Mouse (Mus musculus): Measurements from ENCODE around the gene Tspan13.

Gene Tspan13

DNA sequence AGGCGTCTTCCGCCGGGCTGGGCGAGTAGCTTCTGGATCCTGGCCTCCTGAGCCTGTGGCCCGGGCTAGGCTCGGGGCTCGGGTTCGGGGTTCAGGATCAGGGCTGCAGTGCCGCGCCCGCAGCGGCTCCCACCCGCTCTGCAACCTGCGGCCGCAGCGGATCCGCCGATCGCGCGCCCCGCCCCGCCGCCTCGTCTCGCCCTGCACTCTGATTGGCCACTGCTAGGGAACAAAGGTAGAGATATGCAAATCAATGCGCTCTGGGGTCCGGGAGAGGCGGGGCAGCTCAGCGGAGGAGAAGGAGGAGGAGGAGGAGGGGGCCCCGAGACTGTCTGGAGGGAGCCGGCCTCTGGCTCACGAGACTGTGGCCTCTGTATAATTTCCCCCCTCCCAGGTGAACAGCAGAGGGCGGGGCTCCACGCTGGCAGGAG lies at the start of gene Tspan13:
Gene Tspan13, minus strand, starts transcription at position 153 of the 431 bp plus-strand sequence.
- H3K9me3 ChIP-seq (ENCODE audit: low read length), result no peaks in the 10 kb centered on the region
- TF ChIP-seq CTCF (conservative IDR thresholded peaks at IDR 0.05; ENCODE audit: low read length) (no peak), NANOG (IDR thresholded peaks at IDR 0.05; ENCODE audit: borderline replicate concordance, low read length) (no peak), POU5F1 (IDR thresholded peaks at IDR 0.05; ENCODE audit: borderline replicate concordance, low read length) (no peak)

DNA sequence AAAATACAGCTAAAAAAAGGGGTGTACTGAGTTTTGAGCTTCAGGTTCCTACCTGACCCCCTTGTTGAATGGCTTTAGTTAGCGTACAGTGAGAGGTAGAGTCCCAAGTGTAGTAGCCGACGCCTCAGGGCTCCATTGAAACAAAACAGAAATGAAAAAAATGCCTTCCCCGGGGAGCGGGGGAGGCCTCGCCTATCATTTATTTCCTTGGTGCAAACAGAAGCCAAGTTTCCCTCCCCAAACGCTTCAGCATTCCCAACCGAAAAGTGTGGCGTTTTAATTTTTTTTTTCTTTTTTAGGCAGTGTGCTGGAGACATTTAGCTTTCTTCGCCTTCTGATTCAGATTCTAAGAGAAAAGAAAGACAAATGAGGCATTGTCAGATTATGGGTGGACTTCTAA lies 49.7 kb upstream of the Tspan13 start:
- Histone ChIP-seq H3K36me3 (ENCODE audit: insufficient read depth, low read length) (peaks cover 59% of the 10 kb centered on the region), H3K4me3 (replicated peaks; ENCODE audit: low read length) (no peak overlapping the region), H3K27me3 (ENCODE audit: insufficient read depth, low read length) (no peaks in the 10 kb centered on the region), H3K4me1 (replicated peaks; ENCODE audit: low read depth, low read length) (no peaks in the 10 kb centered on the region), H3K9me3 (ENCODE audit: low read length) (peaks cover under 1% of the 10 kb centered on the region; the same call in 1 of the 2 replicates)
- TF ChIP-seq NANOG (IDR thresholded peaks at IDR 0.05; ENCODE audit: borderline replicate concordance, low read length) (no peak), CTCF (conservative IDR thresholded peaks at IDR 0.05; ENCODE audit: low read length) (no peak), POU5F1 (IDR thresholded peaks at IDR 0.05; ENCODE audit: borderline replicate concordance, low read length) (no peak)

More for the DNA sequence above, at the start of gene Tspan13:
- no peaks in the 10 kb centered on the region for H3K36me3 ChIP-seq (ENCODE audit: insufficient read depth, low read length)
- no peaks in the 10 kb centered on the region for H3K27me3 ChIP-seq (ENCODE audit: insufficient read depth, low read length)
- H3K4me3 ChIP-seq (replicated peaks; ENCODE audit: low read length), result peak within 1 kb of the TSS; percentile 99
- peaks cover 35% of the 10 kb centered on the region for H3K4me1 ChIP-seq (replicated peaks; ENCODE audit: low read depth, low read length)

DNA sequence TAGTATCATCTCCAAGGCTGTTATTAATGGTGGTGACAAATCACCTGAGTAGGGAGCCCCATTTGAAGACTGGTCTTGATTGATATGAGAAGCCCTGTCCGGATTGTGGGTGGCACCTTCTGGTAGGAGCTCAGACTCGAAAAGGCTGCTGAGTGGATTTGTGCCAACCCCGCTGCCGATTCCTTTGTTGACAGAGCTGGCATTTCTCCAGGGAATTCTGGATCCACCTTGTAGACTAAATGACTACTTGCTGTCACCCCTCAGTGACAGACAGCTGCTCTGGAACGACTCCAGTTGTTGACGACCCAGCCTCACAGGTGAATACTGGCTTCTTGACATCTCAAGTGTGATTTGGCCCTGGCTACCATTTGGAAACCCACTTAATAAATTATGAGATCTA lies 46.9 kb upstream of the Tspan13 start:
- H3K4me3 ChIP-seq (replicated peaks; ENCODE audit: low read length), result no peak overlapping the region
- H3K9me3 ChIP-seq (ENCODE audit: low read length), result peaks cover 4% of the 10 kb centered on the region; the same call in 1 of the 2 replicates
- H3K4me1 ChIP-seq (replicated peaks; ENCODE audit: low read depth, low read length), result no peaks in the 10 kb centered on the region
- TF ChIP-seq CTCF (conservative IDR thresholded peaks at IDR 0.05; ENCODE audit: low read length) (no peak), POU5F1 (IDR thresholded peaks at IDR 0.05; ENCODE audit: borderline replicate concordance, low read length) (no peak), NANOG (IDR thresholded peaks at IDR 0.05; ENCODE audit: borderline replicate concordance, low read length) (no peak)
- H3K27me3 ChIP-seq (ENCODE audit: insufficient read depth, low read length), result no peaks in the 10 kb centered on the region
- H3K36me3 ChIP-seq (ENCODE audit: insufficient read depth, low read length), result peaks cover 33% of the 10 kb centered on the region

DNA sequence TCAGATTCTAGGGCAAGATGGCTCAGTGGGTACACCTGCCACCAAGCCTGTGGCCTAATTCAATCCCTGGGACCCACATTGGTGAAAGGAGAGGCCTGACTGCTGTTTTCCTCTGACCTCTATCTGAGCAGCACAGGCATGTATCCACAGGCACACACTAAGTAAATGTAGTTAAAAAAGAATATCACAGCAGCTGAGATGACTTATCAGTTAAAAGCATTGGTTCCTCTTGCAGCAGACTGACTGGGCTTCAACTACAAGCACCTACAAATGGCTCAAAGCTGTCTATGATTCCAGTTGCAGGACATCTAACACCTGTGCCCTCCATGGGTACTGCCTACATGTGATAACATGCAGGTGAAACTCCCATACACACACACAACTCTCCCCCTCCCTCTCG lies 46.5 kb upstream of the Tspan13 start:
- Histone ChIP-seq H3K4me3 (replicated peaks; ENCODE audit: low read length) (no peak overlapping the region), H3K36me3 (ENCODE audit: insufficient read depth, low read length) (peaks cover 29% of the 10 kb centered on the region), H3K4me1 (replicated peaks; ENCODE audit: low read depth, low read length) (no peaks in the 10 kb centered on the region), H3K9me3 (ENCODE audit: low read length) (peaks cover 4% of the 10 kb centered on the region; the same call in 1 of the 2 replicates), H3K27me3 (ENCODE audit: insufficient read depth, low read length) (no peaks in the 10 kb centered on the region)
- TF ChIP-seq NANOG (IDR thresholded peaks at IDR 0.05; ENCODE audit: borderline replicate concordance, low read length) (no peak), POU5F1 (IDR thresholded peaks at IDR 0.05; ENCODE audit: borderline replicate concordance, low read length) (no peak), CTCF (conservative IDR thresholded peaks at IDR 0.05; ENCODE audit: low read length) (no peak)

DNA sequence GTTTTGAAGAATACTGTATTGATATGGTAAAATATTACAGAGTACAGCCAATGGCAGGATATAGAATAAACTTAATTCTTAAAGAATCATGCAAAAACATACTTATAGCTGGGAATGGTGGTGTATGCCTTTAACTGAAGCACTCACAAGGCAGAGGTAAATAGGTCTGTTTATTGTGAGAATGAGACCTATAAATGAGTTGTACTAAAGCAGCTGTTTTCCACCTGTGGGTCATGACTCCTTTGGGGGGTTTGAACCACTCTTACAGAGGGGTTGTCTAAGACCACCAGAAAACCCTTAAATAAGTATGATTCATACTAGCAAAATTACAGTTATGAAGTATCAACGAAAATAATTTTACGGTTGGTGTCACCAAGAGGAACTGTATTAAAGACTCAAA lies 43.1 kb upstream of the Tspan13 start:
- Histone ChIP-seq H3K27me3 (ENCODE audit: insufficient read depth, low read length) (no peaks in the 10 kb centered on the region), H3K4me3 (replicated peaks; ENCODE audit: low read length) (no peak overlapping the region), H3K4me1 (replicated peaks; ENCODE audit: low read depth, low read length) (no peaks in the 10 kb centered on the region), H3K9me3 (ENCODE audit: low read length) (peaks cover 4% of the 10 kb centered on the region; the same call in 1 of the 2 replicates), H3K36me3 (ENCODE audit: insufficient read depth, low read length) (no peaks in the 10 kb centered on the region; the same call in 1 of the 2 replicates)
- TF ChIP-seq NANOG (IDR thresholded peaks at IDR 0.05; ENCODE audit: borderline replicate concordance, low read length), result no peak
- no peak for TF ChIP-seq POU5F1 (IDR thresholded peaks at IDR 0.05; ENCODE audit: borderline replicate concordance, low read length)
- TF ChIP-seq CTCF (conservative IDR thresholded peaks at IDR 0.05; ENCODE audit: low read length), result no peak

DNA sequence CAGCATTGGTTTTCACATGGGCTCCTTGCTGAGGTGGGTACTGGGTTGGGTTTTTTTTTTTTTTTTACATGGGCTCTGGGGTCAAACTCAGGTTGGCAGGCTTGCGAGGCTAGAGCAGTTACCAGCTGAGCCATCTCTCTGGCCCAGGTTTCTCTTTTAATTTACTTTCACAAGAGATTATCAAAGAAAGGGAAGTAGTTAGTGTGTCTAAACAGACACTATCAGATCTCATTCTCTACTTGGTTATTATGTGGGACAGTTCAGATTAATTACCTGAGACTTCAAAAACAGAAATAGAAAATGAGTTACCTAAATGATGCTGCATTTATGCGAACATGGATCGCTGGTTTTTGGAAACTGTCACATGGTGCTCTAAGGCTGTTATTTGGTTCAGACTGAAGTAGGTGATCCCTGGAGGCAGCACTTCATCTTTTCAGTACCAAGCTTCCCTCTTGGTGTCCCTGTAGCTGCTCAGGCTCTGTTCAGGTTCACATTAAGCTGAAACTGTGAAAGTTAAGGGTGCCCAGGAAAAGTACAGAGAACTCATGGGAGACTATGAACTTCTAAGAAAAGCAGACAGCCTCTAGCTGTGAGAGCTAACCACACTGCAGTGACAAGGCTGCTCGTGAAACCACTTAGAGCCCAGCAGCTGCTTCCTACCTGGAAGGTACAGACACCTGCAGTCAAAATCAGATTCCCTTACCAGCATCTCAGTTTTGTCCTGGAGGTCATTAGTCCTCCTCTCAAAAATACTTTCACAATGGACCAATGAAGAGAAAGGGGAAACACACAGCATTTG lies 36.0 kb upstream of the Tspan13 start:
- TF ChIP-seq CTCF (conservative IDR thresholded peaks at IDR 0.05; ENCODE audit: low read length) (no peak), POU5F1 (IDR thresholded peaks at IDR 0.05; ENCODE audit: borderline replicate concordance, low read length) (no peak), NANOG (IDR thresholded peaks at IDR 0.05; ENCODE audit: borderline replicate concordance, low read length) (no peak)
- H3K9me3 ChIP-seq (ENCODE audit: low read length), result no peaks in the 10 kb centered on the region
- H3K36me3 ChIP-seq (ENCODE audit: insufficient read depth, low read length), result no peaks in the 10 kb centered on the region
- H3K4me1 ChIP-seq (replicated peaks; ENCODE audit: low read depth, low read length), result no peaks in the 10 kb centered on the region; the same call in 1 of the 2 replicates
- H3K4me3 ChIP-seq (replicated peaks; ENCODE audit: low read length), result no peak overlapping the region
- H3K27me3 ChIP-seq (ENCODE audit: insufficient read depth, low read length), result no peaks in the 10 kb centered on the region

DNA sequence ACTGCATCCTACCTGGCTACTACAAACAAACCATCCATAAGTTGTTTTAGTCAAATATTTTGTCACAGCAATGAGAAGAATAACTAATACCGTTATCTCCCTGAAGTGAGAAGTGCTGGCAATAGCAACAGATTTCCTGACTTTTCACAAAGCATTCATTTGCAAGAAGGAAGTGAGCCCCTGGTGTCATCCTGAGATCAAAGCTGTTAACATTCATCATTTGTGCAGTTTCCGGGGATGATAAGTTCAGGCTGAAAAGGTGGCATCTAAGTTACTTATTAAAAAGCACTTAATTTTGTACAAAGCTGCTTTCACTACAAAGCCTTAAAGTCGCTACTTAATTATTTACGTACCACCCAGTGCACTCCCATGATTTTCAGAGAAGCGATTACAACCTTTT lies 30.6 kb upstream of the Tspan13 start:
- Histone ChIP-seq H3K4me1 (replicated peaks; ENCODE audit: low read depth, low read length) (peaks cover 3% of the 10 kb centered on the region), H3K9me3 (ENCODE audit: low read length) (no peaks in the 10 kb centered on the region), H3K36me3 (ENCODE audit: insufficient read depth, low read length) (no peaks in the 10 kb centered on the region), H3K4me3 (replicated peaks; ENCODE audit: low read length) (no peak overlapping the region), H3K27me3 (ENCODE audit: insufficient read depth, low read length) (no peaks in the 10 kb centered on the region)
- TF ChIP-seq CTCF (conservative IDR thresholded peaks at IDR 0.05; ENCODE audit: low read length) (no peak), POU5F1 (IDR thresholded peaks at IDR 0.05; ENCODE audit: borderline replicate concordance, low read length) (no peak), NANOG (IDR thresholded peaks at IDR 0.05; ENCODE audit: borderline replicate concordance, low read length) (no peak)

DNA sequence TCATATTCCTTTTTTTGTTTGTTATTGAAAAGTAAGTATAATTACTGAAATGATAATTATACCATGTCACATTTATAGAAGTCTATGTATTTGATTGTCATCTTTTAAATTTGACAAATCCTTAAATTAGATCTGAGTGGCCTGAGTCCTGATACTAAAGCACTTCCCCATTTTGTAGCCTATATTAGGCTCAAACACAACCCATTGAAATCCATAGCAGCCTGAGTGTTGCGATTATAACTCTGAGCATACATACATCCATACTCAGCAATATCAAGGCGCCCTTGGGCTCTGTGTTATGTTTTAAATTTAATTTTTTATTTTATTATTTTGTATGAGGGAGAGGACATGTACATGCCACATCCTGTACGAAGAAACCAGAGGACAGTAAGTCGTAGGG lies 27.9 kb upstream of the Tspan13 start:
- no peak for TF ChIP-seq CTCF (conservative IDR thresholded peaks at IDR 0.05; ENCODE audit: low read length)
- TF ChIP-seq NANOG (IDR thresholded peaks at IDR 0.05; ENCODE audit: borderline replicate concordance, low read length), result no peak
- Histone ChIP-seq H3K36me3 (ENCODE audit: insufficient read depth, low read length) (no peaks in the 10 kb centered on the region), H3K4me1 (replicated peaks; ENCODE audit: low read depth, low read length) (peaks cover 3% of the 10 kb centered on the region), H3K27me3 (ENCODE audit: insufficient read depth, low read length) (no peaks in the 10 kb centered on the region), H3K9me3 (ENCODE audit: low read length) (peaks cover 2% of the 10 kb centered on the region; the same call in 1 of the 2 replicates), H3K4me3 (replicated peaks; ENCODE audit: low read length) (no peak overlapping the region)

All from E14TG2a.4 (cell line).